Mouse (Mus musculus): ENCODE data around the gene Map3k1. TPM values are rescaled to one million over a fixed set of nuclear protein-coding genes. Genes with fewer than 3 reads are reported as not detected.

The Map3k1 gene
- total RNA-seq, 2 experiments from 2014 or later = 27.9 to 33.0 TPM

Other genes starting within 250 kb of the Map3k1 start
- not detected for gene Gm10198, start 216.2 kb downstream of the Map3k1 start, total RNA-seq (2021)
- 10 to 100 TPM; 16.4 to 17.5 TPM for gene Mier3, start 128.0 kb downstream of the Map3k1 start, total RNA-seq (2021)

All from heart, postnatal 25 days (tissue).